Mouse (Mus musculus) gastrocnemius, postnatal 10 days (tissue): ENCODE data around the gene Ddn. TPM values are rescaled to one million over a fixed set of nuclear protein-coding genes. Genes with fewer than 3 reads are reported as not detected.

Source experiments
- DNase-seq: peaks from one replicate; pipeline ENCODE4 v3.0.0; 2021; ENCODE audit warnings: mixed read lengths
- total RNA-seq, 2 experiments: library from RNA; stranded (reverse); gene quantifications; 2 replicates each; pipeline ENCODE4 v1.2.3; 2021

The Ddn gene
- total RNA-seq, 2 experiments from 2014 or later: 2.2 to 2.7 TPM

GRCm38 (mm10) chr15:98796803-98797595 is 12.3 kb downstream of the Ddn start:
- DNase-seq: no peak

DNA sequence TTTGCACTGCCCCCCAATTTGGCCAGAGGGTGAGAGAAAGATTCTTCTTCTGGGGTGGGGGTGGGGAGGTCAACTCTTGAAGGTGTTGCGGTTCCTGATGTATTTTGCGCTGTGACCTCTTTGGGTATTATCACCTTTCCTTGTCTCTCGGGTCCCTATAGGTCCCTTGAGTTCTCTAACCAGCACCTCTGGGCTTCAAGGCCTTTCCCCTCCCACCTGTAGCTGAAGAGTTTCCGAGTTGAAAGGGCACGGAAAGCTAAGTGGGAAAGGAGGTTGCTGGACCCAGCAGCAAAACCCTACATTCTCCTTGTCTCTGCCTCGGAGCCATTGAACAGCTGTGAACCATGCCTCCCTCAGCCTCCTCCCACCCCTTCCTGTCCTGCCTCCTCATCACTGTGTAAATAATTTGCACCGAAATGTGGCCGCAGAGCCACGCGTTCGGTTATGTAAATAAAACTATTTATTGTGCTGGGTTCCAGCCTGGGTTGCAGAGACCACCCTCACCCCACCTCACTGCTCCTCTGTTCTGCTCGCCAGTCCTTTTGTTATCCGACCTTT is 16.1 kb downstream of the Ddn start:
- DNase-seq: no peak

GRCm38 (mm10) chr15:98792233-98793020 is 16.9 kb downstream of the Ddn start:
- no peak for DNase-seq

DNA sequence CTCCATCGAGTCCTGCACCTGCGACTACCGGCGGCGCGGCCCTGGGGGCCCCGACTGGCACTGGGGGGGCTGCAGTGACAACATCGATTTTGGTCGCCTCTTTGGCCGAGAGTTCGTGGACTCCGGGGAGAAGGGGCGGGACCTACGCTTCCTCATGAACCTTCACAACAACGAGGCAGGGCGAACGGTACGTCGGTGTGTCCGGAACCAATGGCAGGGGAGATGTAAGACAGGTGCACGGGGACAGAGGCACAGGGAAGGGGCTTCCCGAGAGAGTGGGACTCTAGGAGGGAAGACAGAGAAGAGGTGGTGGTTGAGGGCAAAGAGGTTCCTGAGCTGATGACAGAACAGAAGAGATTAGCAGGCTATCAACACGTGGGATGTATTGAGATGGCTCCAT is 17.5 kb downstream of the Ddn start:
- DNase-seq: peak; percentile 18

DNA sequence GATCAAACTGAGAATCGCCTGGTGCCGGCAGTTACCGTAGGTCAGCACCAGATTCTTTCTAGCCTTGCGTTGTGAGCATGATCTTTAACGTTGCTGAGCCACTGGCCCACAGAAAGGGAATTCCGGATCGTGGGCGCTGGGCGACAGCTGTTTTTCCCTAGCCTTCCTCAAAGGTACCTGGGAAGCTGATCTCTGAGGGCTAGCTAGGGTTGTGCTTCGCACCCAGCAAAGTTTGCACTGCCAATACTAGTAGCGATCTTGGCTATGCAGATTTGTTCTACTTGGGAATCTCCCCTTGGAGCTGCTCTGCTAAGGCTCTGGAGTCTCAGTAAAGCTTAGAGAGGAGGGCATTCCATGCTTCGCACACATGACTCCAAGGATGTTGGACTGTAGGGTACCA is 18.1 kb downstream of the Ddn start:
- no peak for DNase-seq

- DNase-seq: peak; percentile 20
Observed at GRCm38 (mm10) chr15:98790761-98791160, 18.5 kb downstream of the Ddn start.

DNA sequence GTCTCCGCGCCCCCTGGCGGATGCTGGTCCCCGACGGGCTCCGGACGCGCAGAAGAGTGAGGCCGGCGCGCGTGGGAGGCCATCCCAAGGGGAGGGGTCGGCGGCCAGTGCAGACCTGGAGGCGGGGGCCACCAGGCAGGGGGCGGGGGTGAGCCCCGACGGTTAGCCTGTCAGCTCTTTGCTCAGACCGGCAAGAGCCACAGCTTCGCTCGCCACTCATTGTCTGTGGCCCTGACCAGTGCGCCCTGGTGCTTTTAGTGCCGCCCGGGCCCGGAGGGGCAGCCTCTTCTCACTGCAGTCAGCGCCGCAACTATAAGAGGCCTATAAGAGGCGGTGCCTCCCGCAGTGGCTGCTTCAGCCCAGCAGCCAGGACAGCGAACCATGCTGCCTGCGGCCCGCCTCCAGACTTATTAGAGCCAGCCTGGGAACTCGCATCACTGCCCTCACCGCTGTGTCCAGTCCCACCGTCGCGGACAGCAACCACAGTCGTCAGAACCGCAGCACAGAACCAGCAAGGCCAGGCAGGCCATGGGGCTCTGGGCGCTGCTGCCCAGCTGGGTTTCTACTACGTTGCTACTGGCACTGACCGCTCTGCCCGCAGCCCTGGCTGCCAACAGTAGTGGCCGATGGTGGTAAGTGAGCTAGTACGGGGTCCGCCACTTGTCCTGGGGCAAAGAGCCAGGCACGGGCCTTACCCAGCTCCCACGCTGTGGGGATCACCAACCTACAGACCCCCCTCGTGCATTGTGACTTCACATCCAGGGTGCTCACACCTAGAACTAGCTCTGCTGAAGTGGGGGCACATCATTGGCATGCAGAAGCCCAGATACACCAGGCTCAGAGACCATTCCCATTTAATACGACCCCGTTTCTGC is 19.4 kb downstream of the Ddn start, which contains the start of gene Wnt1:
Gene Wnt1, plus strand, starts transcription at position 197 of the 875 bp plus-strand sequence.
- peak; percentile 68 for DNase-seq

GRCm38 (mm10) chr15:98788972-98789660 is 20.2 kb downstream of the Ddn start:
- DNase-seq: no peak

DNA sequence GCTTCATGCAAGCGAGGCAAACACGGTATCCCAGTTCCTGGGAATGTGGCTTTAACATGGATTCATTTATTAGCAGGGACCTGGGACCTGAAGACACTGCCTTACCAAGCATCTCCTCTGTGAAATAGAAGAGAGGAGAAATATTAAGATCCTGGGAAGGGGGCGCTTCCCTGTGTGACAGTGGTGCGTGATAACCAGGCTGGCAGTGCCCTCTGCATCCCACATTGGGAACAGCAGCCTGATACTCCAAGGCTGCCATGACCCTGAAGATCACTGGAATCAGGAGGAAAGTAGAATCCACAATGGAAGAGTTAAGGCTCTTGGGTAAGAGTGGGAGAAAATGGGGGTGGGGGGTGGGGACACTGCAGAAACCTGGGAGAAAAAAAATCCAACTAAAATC is 21.4 kb downstream of the Ddn start:
- DNase-seq: no peak

DNA sequence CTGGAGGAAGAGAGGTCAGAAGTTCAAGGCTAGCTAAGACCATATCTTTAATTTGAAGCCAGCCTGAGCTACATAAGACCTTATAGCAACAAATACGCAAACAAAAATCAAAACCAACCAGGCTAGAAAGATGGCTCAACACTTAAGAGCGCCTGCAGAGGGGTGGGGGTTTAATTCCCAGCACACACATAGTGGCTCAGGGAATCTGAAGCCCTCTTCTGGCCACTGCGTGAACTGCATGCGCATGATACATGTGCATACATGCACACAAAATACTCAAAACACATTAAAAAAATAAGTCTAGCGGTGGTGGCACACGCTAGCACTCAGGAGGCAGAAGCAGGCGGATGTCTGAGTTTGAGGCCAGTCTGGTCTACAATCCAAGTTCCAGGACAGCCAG is 23.5 kb downstream of the Ddn start:
- DNase-seq: no peak

- DNase-seq: no peak
Observed at GRCm38 (mm10) chr15:98781166-98781565, 28.1 kb downstream of the Ddn start.

DNA sequence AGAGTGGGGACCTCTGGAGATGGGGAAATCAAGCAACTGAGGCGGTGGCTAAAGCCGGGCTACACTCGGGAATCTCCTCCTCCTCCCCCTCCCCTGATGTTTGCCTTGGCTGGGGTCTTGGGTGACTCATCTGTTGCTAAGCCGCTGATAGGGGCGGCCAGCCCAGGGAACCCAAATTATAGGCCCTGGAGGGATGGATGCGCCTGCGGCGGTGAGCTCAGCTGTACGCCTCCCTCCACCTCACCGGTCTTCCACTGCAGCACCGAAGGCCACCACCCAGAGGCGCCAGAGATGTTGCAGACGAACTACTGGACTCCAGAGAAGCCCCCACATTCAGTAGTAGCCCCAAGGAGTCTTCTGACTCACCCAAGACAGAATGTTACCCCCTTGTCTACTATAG is 28.7 kb downstream of the Ddn start:
- DNase-seq: no peak

DNA sequence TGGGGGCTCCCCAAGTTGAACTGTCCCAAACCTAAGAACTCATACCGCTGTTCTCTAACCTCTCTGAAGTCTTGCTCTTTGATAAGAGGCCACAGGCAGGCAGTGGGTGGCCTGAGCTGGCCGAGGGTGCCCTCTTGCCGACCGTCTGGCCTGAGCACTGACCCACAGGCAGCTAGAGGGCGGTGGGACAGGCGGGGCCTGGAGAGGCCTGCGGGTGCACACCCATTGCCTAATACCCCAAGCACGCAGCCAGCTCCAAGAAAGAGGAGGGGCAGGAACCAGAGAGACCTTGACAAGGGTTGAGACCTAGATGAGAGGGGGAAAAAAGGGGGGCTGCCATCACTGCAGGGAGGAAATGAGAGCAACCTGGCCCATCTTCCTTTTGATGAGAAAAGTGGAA is 29.2 kb downstream of the Ddn start:
- DNase-seq: no peak

- no peak for DNase-seq
Observed at GRCm38 (mm10) chr15:98778806-98779205, 30.5 kb downstream of the Ddn start.

- DNase-seq: no peak
Observed at GRCm38 (mm10) chr15:98778191-98778770, 31.0 kb downstream of the Ddn start.

- no peak for DNase-seq
Observed at GRCm38 (mm10) chr15:98777762-98778161, 31.5 kb downstream of the Ddn start, which contains the start of gene Wnt10b. Wnt10b (minus strand) TSS chr15:98778150.

- no peak for DNase-seq
Observed at GRCm38 (mm10) chr15:98777005-98777616, 32.2 kb downstream of the Ddn start.

DNA sequence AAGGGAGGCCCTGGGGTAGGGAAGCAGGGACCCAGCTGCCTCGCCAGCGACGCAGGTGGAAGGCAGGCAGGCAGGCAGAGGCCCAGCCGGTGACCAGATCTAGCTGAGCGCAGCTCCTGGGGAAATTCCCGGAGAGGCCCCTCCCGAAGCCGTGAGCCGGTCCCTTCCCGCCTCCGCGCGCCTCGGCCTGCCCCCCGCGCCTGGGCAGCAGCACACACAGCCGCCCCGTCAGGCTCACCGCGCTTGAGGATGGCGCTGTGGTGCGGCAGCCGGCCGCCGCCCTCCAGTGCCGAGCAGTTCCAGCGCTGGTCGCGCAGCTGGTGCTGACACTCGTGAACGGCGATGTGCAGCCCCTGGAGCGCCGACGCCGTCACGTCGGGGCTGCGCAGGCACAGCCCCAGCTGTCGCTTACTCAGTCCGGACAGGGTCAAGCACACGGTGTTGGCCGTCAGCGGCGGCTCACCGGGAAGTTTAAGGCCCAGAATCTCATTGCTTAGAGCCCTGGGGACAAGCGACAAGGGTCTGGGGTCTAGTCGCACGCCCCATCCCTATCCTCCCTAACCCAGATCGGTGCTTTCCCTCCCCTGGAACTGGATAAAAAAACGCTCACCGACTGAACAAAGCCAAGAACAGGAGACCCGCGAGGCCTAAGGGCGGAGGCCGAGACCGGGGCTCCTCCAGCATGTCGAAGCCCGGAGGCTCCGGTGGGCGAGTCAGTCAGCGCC is 32.8 kb downstream of the Ddn start:
- DNase-seq: no peak

GRCm38 (mm10) chr15:98775533-98775932 is 33.8 kb downstream of the Ddn start:
- no peak for DNase-seq

GRCm38 (mm10) chr15:98774096-98774495 is 35.2 kb downstream of the Ddn start:
- DNase-seq: no peak
